Mouse (Mus musculus): ENCODE data around the gene Xlr.
"Not testable (repeated sequence)": the region's sequence is repeated elsewhere in the genome, so short reads cannot be mapped to it uniquely, and the experiment has no call there.

Xlr gene

DNA sequence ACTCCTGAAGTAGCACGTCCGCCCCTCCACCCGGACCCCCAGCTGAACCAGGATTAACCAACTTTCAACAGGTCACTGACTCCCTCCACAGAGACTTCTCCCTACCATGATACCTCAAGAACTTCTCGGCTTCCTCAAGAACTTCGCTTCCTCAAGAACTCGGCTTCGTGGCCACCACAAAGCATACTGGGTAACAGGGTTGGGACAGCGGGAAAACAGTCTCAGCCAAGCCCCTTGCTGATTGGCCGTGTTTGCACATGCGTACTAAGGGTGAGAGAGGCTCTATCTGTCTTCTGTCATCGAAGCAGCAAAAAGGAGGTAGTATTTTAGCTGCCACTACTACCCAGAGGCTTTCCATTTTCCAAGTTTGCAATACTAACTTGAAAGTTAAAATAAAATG is at the start of gene Xlr:
TSS of gene Xlr (minus strand) at position 188 of the 400 bp plus-strand sequence.
- not testable (repeated sequence) for DNase-seq (ENCODE audit: low spot score)

DNA sequence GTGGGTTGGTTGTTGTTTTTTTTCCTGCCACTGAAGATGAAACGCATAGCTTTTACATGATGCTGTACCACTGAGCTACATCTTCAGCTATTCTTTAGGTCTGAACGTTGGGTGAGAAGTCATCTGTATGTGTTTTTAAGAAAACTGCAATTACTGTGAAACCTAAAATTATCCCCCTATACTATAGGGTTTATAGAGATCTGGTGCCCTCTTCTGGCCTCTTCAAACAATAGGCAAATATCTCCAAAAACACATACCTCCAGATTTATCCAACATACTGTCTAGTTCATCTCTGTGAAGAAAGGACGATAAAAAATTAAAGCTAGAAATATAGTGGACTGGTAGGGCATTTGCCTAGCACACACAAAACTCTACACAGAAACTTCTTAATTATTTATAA is 1.6 kb upstream of the Xlr start:
- DNase-seq (ENCODE audit: low spot score) = no peak

GRCm38 (mm10) chrX:53776276-53776675 is 21.2 kb downstream of the Xlr start, which contains the start of gene Zfp36l3:
Gene Zfp36l3 (minus strand): TSS chrX:53776394.
- no peak for DNase-seq (ENCODE audit: low spot score)

DNA sequence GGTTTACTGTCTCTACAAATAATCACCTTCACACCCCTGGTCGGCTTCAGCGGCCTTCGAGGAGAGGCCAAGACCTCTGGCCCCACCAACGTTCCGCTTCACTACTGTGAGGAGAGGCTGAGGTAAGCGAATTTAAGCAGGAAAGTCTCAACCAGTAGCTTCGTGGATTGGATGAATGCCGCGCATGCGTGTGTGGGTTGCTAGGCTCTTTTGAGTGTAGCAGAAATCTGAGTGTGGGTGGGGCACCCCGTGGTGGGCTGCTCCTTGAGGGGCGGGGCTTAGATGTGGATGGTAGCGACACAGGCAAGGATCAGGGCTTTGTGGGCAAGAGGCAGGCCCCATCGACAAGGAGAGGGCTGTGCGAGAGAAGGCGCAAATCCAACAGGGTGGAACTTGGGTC is 39.8 kb downstream of the Xlr start, which contains the start of gene 1700013H16Rik:
TSS of gene 1700013H16Rik (minus strand) at position 96 of the 400 bp plus-strand sequence.
- no peak for DNase-seq (ENCODE audit: low spot score)

GRCm38 (mm10) chrX:53752851-53753250 is 44.7 kb downstream of the Xlr start:
- DNase-seq (ENCODE audit: low spot score) = no peak

GRCm38 (mm10) chrX:53728967-53729366 is 68.5 kb downstream of the Xlr start:
- DNase-seq (ENCODE audit: low spot score) = no peak

Measured in spleen, adult 12 weeks (tissue).